Mouse (Mus musculus) CH12.LX (cell line): ENCODE measurements around the gene Habp4. TPM values are rescaled to one million over a fixed set of nuclear protein-coding genes. Genes with fewer than 3 reads are reported as not detected.
A peak's percentile ranks its signal among the peaks of the same experiment; 100 is the strongest.

Experiments
- DNase-seq: peaks from one replicate; pipeline ENCODE4 v3.0.0-alpha.2; 2013; ENCODE audit errors: extremely low read depth
- H3K27ac ChIP-seq: 2 replicates; pipeline ENCODE4 v1.5.1; 2012; ENCODE audit warnings: low read depth, mild to moderate bottlenecking, control low read depth, moderate library complexity; ENCODE audit not compliant: insufficient read depth
- H3K27me3 ChIP-seq: replicated peaks from 2 replicates; pipeline ENCODE3; 2012; ENCODE audit warnings: inconsistent platforms
- H3K36me3 ChIP-seq, 2 experiments: replicated peaks in 1 of 2; 2 replicates each; pipeline versions ENCODE3 to v1.6.1; 2012; ENCODE audit warnings: inconsistent platforms in 1 of 2, low read length in 1 of 2, mild to moderate bottlenecking in 1 of 2, mixed read lengths in 1 of 2, moderate library complexity in 1 of 2; ENCODE audit not compliant: control insufficient read depth in 1 of 2, insufficient read depth in 1 of 2
- H3K4me1 ChIP-seq, 2 experiments: 2 replicates each; pipeline ENCODE4 v1.6.1; 2012; ENCODE audit warnings: inconsistent platforms in 1 of 2, moderate library complexity in 1 of 2; ENCODE audit not compliant: insufficient read depth in 2 of 2, control insufficient read depth in 1 of 2
- H3K4me2 ChIP-seq: 2 replicates; pipeline ENCODE4 v1.6.1; 2012; ENCODE audit warnings: low read depth, mild to moderate bottlenecking, control low read depth; ENCODE audit not compliant: poor library complexity, insufficient read depth, severe bottlenecking
- H3K4me3 ChIP-seq, 3 experiments: fragments of 150-350 bp in 1 of 3; sonication (generic) in 1 of 3; replicated peaks in 1 of 3; 2 replicates each; pipeline versions ENCODE3 to v1.5.1; 2011 to 2012; ENCODE audit warnings: low read depth in 2 of 3, low read length in 2 of 3, mild to moderate bottlenecking in 2 of 3, moderate library complexity in 2 of 3, control low read depth in 1 of 3, improper control_type of control experiment in 1 of 3, inconsistent platforms in 1 of 3, mixed read lengths in 1 of 3; ENCODE audit not compliant: poor library complexity in 1 of 3
- H3K79me2 ChIP-seq: replicated peaks from 2 replicates; pipeline ENCODE4 v1.6.1; 2012; ENCODE audit warnings: mild to moderate bottlenecking, moderate library complexity; ENCODE audit not compliant: control insufficient read depth, poor library complexity, insufficient read depth, severe bottlenecking; ENCODE audit errors: extremely low read depth
- H3K9ac ChIP-seq: 2 replicates; pipeline ENCODE4 v1.6.1; 2012; ENCODE audit warnings: low read depth, mild to moderate bottlenecking, control low read depth, moderate library complexity; ENCODE audit not compliant: insufficient read depth
- H3K9me3 ChIP-seq: replicated peaks from 2 replicates; pipeline ENCODE3; 2012; ENCODE audit warnings: low read length, inconsistent platforms, mixed read lengths
- CHD2 ChIP-seq: IDR thresholded peaks from 2 replicates; pipeline ENCODE4 v1.6.1; 2011; ENCODE audit warnings: low read length, improper control_type of control experiment
- E2F4 ChIP-seq: IDR thresholded peaks from 2 replicates; pipeline ENCODE4 v1.6.1; 2011; ENCODE audit warnings: low read depth, low read length, improper control_type of control experiment; ENCODE audit not compliant: insufficient replicate concordance
- EP300 ChIP-seq: IDR thresholded peaks from 2 replicates; pipeline ENCODE4 v1.6.1; 2011; ENCODE audit warnings: low read length, improper control_type of control experiment
- HCFC1 ChIP-seq: IDR thresholded peaks from 2 replicates; pipeline ENCODE4 v1.6.1; 2012; ENCODE audit warnings: low read depth, mild to moderate bottlenecking, inconsistent platforms, low read length, improper control_type of control experiment
- IRF4 ChIP-seq: IDR thresholded peaks from 2 replicates; pipeline ENCODE4 v1.6.1; 2014; ENCODE audit warnings: low read depth, mild to moderate bottlenecking, inconsistent platforms, low read length, improper control_type of control experiment
- JUN ChIP-seq: IDR thresholded peaks from 2 replicates; pipeline ENCODE4 v1.6.1; 2011; ENCODE audit warnings: low read depth, mild to moderate bottlenecking, low read length, improper control_type of control experiment, moderate library complexity; ENCODE audit not compliant: insufficient read depth
- JUND ChIP-seq: conservative IDR thresholded peaks from 2 replicates; pipeline ENCODE4 v1.6.1; 2011; ENCODE audit warnings: low read depth, low read length, improper control_type of control experiment
- MAZ ChIP-seq: IDR thresholded peaks from 2 replicates; pipeline ENCODE4 v1.6.1; 2012; ENCODE audit warnings: low read depth, mild to moderate bottlenecking, inconsistent platforms, low read length, improper control_type of control experiment, moderate library complexity
- POLR2AphosphoS2 ChIP-seq: IDR thresholded peaks from 2 replicates; pipeline ENCODE4 v1.6.1; 2011; ENCODE audit warnings: low read depth, low read length, improper control_type of control experiment
- SIN3A ChIP-seq: IDR thresholded peaks from 2 replicates; pipeline ENCODE4 v1.6.1; 2012; ENCODE audit warnings: low read length, improper control_type of control experiment, inconsistent platforms
- TBP ChIP-seq: conservative IDR thresholded peaks from 2 replicates; pipeline ENCODE4 v1.6.1; 2011; ENCODE audit warnings: low read depth, low read length, improper control_type of control experiment
- TCF12 ChIP-seq: IDR thresholded peaks from 2 replicates; pipeline ENCODE4 v1.6.1; 2014; ENCODE audit warnings: low read depth, mild to moderate bottlenecking, inconsistent platforms, low read length, improper control_type of control experiment
- USF2 ChIP-seq: conservative IDR thresholded peaks from 2 replicates; pipeline ENCODE4 v1.6.1; 2011; ENCODE audit warnings: low read depth, low read length, improper control_type of control experiment
- ZKSCAN1 ChIP-seq: IDR thresholded peaks from 2 replicates; pipeline ENCODE4 v1.6.1; 2012; ENCODE audit warnings: low read depth, inconsistent platforms, low read length, improper control_type of control experiment, borderline replicate concordance
- ZMIZ1 ChIP-seq: IDR thresholded peaks from 2 replicates; pipeline ENCODE4 v1.6.1; 2012; ENCODE audit warnings: low read depth, mild to moderate bottlenecking, inconsistent platforms, low read length, improper control_type of control experiment
- dilution Hi-C: fragments of 300-500 bp; cut with MboI; formaldehyde crosslinking; loops from 2 replicates; pipeline ENCODE4 v1.14.3; 2020; ENCODE audit warnings: low sequenced_read_pairs; ENCODE audit not compliant: extremely low pct_unique_long_range_greater_than_20kb, extremely low pct_ligation_motif_present
- in situ Hi-C: fragments of 300-500 bp; cut with MboI; formaldehyde crosslinking; loops from 3 replicates; pipeline ENCODE4 v1.14.3; 2019; ENCODE audit warnings: low sequenced_read_pairs, low pct_ligation_motif_present, low pct_unique_long_range_greater_than_20kb, mixed read lengths
- polyA plus RNA-seq: library from polyadenylated mRNA; unstranded; fragments of >175 nt; gene quantifications from 2 replicates; pipeline ENCODE4 v1.2.1, GENCODE M21; 2012; ENCODE audit warnings: low read depth; ENCODE audit not compliant: insufficient read length
- total RNA-seq, 2 experiments: library from RNA; depleted of rRNA; stranded (reverse); fragments of 300-350 nt in 1 of 2; fragments of >200 nt in 1 of 2; gene quantifications; 2 replicates each; pipeline ENCODE4 v1.2.3; 2012 to 2014

Habp4 gene
- total and polyA plus RNA-seq, 3 experiments = 3.3 to 3.5 (median 3.3) TPM

DNA sequence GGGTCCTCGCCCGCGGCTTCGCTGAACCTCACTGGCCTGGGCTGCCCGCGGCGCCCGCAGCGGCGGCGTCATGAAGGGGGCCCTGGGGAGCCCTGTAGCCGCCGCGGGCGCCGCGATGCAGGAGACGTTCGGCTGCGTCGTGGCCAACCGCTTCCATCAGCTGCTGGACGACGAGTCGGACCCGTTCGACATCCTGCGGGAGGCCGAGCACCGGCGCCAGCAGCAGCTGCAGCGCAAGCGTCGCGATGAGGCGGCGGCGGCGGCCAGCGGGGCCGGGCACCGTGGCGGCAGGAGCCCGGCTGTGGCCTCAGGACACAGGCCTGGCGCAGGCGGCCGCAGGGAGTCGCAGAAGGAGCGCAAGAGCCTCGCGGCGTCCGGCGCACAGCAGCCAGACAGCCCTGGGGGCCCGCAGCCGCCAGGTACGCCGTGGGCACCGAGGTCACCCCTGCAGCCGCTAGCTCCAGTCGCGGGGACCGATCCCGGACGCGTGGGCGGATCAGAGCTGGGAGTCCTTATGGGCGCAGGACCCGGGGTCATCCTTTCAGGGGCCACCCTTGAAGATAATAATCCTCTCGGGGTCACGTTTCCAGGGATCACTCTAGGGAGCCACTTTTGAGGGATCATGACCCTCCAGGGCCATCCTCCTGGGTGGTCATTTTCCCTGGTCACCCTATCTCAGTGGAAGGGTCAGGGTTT, 440 bp downstream of the Habp4 start (continued):
- no peak for TF ChIP-seq CHD2
- no peak for TF ChIP-seq TBP
- no peak for TF ChIP-seq MAZ
- no peak for TF ChIP-seq ZKSCAN1
- no peak for TF ChIP-seq IRF4
- no peak for TF ChIP-seq EP300
- no peak for TF ChIP-seq ZMIZ1
- TF ChIP-seq, all 38 proteins: peak for 7

DNA sequence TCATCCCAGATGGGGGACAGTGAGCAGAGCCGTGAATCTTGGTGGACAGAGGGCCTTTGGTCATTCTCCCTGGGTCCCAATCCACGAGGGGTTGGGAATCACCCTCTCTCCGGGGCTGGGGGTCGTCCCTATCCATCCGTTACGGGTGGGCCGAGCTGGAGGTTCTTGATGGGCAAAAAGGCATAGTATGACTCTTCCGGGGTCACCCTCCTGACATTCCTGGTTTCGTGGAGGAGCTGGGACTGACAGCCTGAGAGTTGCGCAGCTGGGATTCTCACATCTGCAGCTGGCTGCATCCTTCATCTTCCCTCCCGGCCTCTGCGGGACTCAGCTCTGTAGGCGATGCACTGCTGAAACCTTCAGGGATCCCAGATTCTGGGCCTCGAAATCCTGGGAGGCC, 1.0 kb downstream of the Habp4 start:
- Histone ChIP-seq H3K27me3 (peaks cover 20% of the 10 kb centered on the region), H3K36me3 (no peaks in the 10 kb centered on the region), H3K9me3 (no peaks in the 10 kb centered on the region), H3K27ac (no peak overlapping the region), H3K4me1 (peaks cover 0 to 14% of the 10 kb centered on the region in 2 experiments; a peak in 2 of 4 replicates), H3K9ac (peak overlapping the region; percentile 69; the same call in 1 of the 2 replicates), H3K4me2 (peak overlapping the region; percentile 50), H3K4me3 (peak overlapping the region; percentile 45 to 83 (median 71)), H3K79me2 (no peaks in the 10 kb centered on the region)
- no peak for DNase-seq
- dilution Hi-C loops (no loop called here), in situ Hi-C loops (no loop called here)
- no peak for TF ChIP-seq JUN

DNA sequence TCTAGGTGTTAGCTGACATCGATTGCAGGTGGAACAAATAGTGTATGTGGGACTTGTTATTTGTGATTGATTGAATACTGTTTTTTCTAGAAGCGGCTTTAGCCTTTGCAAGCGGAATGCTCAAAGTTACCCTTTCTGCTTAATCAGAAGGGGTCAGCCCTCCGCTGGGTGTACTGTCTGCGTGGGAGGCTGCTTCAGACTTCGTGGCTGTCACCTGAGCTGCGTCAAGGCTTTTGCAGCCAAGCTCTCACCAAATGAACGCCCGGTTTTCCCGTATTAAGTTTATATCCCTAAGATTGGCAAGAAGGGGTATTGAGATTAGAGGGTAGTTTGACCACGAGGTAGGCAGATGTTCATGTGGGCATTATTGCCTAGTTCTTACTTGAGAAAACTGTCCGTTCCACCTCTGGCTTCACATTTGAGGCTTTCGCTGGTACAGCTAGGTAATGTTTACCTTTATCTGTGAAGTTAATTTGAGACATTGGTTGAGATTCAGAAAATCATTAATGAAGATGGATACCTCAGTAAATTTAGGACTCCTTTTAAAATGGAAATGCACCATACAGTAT, 1.6 kb downstream of the Habp4 start:
- no peak overlapping the region for H3K4me2 ChIP-seq
- no peaks in the 10 kb centered on the region for H3K79me2 ChIP-seq
- no peak for DNase-seq
- dilution Hi-C loops = no loop called here
- peaks cover 0 to 14% of the 10 kb centered on the region in 2 experiments; a peak in 2 of 4 replicates for H3K4me1 ChIP-seq
- H3K27me3 ChIP-seq = peaks cover 15% of the 10 kb centered on the region
- no peak overlapping the region for H3K9ac ChIP-seq
- in situ Hi-C loops = no loop called here
- TF ChIP-seq JUND = no peak
- no peak for TF ChIP-seq TCF12
- TF ChIP-seq SIN3A = no peak
- no peak for TF ChIP-seq POLR2AphosphoS2
- TF ChIP-seq HCFC1 = no peak
- no peak for TF ChIP-seq E2F4
- no peak for TF ChIP-seq ZMIZ1
- TF ChIP-seq USF2 = no peak
- no peak overlapping the region for H3K4me3 ChIP-seq
- H3K9me3 ChIP-seq = no peaks in the 10 kb centered on the region
- H3K36me3 ChIP-seq = no peaks in the 10 kb centered on the region
- no peak overlapping the region for H3K27ac ChIP-seq
